Mouse (Mus musculus) layer of hippocampus, postnatal 14 days (tissue): ENCODE measurements around the gene Samd1. TPM values are rescaled to one million over a fixed set of nuclear protein-coding genes. Genes with fewer than 3 reads are reported as not detected.
"Not testable (repeated sequence)": the region's sequence is repeated elsewhere in the genome, so short reads cannot be mapped to it uniquely, and the experiment has no call there.

Source experiments
- DNase-seq, 2 experiments: peaks; one replicate each; pipeline ENCODE4 v3.0.0; 2021 to 2022; ENCODE audit warnings: low spot score in 2 of 2, mixed read lengths in 1 of 2
- total RNA-seq, 2 experiments: library from RNA; stranded (reverse); gene quantifications; 2 replicates each; pipeline ENCODE4 v1.2.3; 2021

The Samd1 gene
- total RNA-seq, 2 experiments from 2014 or later: 51.0 to 52.7 TPM

DNA sequence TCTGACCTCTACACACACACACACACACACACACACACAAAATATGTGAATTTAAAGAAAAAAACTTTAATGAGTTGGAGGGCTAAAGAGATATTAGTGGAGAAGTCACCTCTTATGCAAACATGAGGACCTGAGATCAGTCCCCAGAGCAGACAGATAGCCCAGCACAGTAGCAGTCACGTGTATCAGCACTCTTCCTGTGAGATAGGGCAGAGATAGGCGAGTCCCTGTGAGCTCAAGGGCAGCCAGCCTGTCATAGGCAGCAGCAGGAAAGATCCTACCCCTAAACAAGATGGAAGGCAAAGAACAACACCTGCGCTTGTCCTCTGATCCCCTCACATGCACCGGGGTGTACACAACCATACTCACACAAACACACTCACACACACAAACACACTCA lies 15.0 kb upstream of the Samd1 start:
- DNase-seq: no peak

DNA sequence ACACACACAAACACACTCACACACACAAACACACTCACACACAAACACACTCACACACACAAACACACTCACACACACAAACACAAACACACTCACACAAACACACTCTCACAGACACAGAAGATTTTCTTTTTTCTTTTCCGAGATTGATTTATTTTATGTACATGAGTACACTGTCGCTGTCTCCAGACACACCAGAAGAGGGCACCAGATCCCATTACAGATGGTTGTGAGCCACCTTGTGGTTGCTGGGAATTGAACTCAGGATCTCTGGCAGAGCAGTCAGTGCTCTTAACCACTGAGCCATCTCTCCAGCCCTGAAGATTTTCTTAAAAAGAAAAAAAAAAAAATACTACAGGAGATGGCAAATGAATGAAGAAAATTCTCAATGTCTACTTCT lies 14.2 kb upstream of the Samd1 start:
- DNase-seq: not testable (repeated sequence)

DNA sequence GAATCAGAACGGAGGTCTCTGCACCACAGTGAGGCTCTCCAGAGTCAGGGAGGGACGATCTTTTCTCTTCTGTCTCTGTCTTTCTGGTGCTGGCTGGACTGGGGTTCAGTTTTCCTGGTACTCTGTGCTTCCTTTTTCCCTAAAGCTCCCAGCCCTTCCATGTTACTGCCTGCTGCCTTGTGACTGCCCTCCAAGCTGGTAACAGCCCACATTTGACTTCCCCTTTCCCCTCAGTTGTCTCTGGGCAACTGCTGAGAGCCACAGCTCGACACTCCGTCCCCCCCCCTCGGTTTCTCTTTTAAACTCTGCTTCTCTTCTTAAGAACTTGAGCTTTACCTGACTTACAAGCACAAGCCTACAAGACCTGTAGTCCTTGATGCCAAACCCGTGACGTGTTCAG lies 8.2 kb upstream of the Samd1 start:
- DNase-seq: no peak

DNA sequence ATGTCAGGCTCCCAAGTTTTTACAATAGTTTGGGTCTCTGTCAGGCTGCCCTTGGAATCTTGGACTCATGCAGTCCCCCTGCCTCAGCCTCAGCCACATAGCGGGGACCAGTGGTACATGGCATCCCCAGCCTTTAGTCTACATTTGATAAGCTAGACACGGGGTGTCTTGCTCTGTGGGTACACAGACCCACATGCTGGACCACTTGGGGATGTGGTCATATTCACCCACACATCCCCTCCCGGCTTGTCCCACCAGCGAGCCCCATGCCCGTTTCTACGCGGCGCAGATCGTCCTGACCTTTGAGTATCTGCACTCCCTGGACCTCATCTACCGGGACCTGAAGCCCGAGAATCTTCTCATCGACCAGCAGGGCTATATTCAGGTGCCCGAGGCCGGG lies 7.3 kb upstream of the Samd1 start:
- DNase-seq: no peak

DNA sequence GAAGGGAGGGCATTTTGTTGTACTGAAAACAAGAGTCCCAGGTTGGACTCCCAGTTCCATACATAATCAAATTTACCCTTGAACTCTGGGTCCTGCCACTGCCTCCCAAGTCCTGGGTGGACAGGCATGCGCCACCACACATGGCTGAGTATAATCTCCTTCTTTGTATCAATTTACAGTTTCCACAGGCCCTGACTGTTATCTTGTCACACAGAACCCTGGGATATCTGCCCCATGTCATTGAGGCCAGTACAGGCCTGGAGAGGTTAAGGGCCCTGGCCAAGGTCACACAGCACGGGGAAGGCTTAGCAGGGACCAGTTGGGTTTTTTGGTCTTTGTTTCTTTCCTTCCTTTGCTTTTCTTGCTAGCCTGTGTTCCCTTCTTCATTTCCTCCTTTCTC lies 5.0 kb upstream of the Samd1 start:
- DNase-seq: no peak

DNA sequence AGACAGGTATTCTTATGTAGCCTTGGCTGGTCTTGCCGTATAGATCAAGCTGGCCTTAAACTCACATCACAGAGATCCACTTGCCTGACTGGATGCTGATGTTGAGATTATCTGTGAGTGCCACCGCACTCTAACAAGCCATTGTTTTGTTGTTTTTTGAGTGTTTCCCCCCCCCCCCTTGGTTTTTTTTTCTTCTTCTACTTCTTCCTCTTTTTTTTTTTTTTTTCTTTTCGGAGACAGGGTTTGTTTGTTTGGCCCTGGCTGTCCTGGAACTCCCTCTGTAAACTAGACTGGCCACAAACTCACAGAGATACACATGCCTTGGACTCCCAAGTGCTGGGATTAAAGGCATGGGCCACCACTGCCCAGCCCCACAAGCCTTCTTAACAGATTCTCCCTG lies 3.4 kb upstream of the Samd1 start:
- DNase-seq: no peak

DNA sequence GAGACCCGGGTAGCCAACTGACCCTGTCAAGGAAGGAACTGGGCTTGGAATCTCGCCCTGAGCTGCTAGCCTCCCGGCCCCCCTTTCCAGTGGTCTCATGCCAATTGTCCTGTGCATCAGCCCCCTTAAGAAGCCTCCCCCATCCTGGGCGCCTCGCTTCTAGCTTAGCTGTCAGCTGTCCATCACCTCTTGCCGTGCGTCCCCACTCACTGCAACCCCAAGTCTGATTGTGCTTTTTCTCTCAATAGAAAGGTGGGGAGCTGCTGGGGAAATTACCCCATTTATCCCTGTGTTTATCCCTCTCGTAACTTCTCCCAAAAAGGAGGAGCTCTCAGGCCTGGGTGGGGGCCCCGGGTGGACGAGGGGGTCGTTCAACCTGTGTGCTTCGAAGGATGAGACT lies 1.5 kb upstream of the Samd1 start:
- DNase-seq: no peak

DNA sequence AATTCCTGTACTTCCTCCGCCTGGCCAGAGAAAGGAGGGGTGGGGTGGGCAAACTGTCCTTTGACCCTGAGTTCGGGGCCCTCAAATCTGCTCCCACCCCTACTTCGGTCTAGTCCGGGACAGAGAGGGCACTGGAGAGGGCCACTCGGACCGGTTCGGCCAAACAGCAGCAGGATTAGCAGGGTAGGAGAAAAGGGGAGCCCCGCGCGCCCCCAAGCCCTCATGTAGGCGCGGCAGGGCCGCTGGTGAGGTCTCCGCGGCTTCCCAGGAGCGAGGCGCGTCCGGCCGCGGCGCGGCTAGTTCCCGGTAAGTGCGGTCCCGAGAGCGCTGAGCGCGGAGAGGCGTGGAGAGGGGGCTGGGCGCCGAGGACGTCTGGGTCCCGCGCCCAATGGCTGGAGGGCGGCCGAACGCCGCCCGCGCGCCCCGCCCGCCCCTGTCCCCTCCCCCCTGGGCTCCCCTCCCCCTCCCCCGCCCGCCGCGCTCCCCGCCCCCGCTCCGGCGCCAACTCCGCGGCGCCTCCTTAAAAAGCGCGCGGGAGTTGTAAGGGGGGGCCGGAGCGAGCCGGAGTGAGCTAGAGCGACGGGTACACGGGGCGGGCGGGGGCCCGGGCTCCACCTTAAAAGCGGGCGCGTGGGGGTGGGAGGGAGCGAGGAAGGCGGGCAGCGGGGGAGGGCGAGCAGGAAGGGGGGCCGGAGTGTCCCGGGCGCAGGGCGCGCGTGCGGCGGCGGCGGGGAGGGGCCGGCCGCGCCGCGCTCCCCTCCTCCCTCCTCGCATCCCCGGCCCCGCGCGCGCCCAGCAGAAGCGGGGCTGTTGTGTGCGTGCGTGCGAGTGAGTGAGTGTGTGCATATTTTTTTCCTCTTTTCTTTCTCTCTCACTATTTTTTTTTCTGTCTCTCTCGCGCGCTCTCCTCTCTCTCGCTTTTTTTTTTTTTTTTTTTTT lies 636 bp upstream of the Samd1 start:
- DNase-seq: peak; percentile 66 to 78

DNA sequence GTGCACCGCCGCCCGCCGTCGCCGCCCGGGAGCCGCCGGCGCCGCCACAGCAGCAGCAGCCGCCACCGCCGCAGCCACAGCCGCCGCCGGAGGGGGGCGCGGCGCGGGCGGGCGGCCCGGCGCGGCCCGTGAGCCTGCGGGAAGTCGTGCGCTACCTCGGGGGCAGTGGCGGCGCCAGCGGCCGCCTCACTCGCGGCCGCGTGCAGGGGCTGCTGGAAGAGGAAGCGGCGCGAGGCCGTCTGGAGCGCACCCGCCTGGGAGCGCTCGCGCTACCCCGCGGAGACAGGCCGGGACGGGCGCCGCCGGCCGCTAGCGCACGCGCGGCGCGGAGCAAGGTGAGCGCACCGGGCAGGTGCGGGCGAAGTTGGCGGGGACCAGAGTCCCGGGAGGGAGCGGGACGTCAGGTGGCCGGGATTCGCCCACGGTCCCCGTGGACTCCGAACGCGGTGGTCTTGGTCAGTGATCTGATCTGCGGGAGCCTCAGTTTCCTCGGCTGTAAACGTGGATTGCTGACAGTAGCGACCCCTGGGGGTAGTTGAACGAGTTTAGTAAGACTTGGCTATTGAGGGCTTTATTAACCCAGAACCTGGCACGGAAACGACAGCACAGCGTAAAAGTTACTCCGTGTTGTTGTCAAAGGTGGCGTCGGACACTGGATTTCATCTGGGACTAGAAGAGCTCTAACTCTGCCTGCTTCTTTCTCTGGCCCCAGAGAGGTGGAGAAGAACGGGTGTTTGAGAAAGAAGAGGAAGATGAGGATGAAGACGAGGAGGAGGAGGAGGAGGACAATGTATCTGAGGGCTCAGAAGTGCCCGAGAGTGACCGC lies 972 bp downstream of the Samd1 start:
- DNase-seq: peak; percentile 54 to 68

DNA sequence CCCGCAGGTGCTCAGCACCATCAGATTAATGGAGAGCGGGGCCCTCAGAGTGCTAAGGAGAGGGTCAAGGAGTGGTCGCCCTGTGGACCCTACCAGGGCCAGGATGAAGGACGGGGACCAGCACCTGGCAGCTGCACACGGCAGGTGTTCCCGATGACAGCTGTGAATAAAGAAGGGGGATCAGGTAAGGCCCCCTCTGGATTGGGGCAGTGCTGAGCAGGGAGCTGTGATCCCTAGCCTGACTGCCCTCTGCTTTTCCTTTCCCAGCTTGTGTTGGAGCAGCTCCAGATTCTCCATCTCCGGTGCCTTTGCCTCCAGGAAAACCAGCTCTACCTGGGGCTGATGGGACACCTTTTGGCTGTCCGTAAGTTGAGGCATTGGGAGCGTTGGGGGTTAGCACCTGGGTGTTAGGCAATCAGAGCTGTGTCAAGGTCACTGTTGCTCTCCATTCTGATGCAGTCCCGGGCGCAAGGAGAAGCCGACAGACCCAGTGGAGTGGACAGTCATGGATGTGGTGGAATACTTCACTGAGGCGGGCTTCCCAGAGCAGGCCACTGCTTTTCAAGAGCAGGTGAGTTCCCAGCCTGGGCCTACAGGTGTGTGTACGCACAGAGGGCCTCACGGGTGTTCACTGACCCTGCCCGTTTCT lies 1.7 kb downstream of the Samd1 start:
- DNase-seq: no peak

DNA sequence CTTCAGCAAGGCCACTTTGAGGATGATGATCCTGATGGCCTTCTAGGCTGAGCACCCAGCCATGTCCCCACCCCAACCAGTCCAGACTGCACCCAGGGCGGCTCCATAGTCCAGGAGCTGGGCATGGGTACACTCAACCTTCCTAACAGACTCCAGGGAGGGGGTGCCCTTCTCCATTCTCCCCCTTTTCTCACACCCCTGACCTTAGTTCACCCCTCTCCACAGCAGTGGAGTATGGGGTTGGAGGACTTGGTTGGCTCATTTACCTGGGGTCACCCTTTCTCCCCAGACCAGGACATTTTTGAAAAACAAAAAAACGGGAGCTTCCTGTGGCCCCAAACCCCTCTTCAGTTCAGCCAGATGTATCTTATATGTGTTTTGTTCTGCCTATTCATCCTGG lies 2.4 kb downstream of the Samd1 start:
- DNase-seq: no peak

DNA sequence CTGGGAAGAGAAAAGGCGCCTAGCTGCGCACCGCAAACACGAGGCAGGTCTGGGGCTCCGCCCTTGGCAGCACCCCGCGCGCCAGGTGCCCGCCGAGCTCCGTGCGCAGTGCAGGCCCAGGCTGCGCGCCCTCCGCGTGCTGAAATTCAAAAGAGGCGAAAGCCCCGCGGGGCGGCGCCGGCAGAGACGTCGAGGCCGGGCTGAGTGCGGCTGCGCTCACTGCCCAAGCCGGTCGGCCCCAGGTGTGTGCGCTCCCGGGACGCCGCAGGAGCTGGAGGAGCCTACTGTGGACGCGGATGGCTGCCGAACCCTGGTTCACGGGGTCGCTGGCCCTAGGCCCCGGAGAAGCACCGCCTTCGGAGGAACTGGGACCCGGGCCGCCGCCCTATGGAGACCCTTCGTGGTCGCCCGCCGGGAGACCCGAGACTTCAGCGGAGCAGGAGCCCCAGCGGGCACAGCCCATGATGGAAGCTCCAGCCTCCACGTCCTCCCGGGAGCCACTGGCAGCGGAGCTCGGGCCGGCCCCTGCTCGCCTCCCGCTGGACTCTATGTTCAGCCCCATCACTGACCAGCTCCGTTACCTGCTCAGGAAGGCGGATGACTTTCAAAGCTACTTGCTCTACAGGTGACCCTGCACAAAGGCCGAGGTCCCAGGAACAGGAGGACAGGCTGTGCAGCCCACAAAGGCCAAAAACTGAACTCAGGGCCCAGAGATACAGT lies 4.0 kb downstream of the Samd1 start, which contains the start of gene 1700067K01Rik:
TSS of gene 1700067K01Rik (plus strand) at position 222 of the 720 bp plus-strand sequence.
- DNase-seq: no peak

DNA sequence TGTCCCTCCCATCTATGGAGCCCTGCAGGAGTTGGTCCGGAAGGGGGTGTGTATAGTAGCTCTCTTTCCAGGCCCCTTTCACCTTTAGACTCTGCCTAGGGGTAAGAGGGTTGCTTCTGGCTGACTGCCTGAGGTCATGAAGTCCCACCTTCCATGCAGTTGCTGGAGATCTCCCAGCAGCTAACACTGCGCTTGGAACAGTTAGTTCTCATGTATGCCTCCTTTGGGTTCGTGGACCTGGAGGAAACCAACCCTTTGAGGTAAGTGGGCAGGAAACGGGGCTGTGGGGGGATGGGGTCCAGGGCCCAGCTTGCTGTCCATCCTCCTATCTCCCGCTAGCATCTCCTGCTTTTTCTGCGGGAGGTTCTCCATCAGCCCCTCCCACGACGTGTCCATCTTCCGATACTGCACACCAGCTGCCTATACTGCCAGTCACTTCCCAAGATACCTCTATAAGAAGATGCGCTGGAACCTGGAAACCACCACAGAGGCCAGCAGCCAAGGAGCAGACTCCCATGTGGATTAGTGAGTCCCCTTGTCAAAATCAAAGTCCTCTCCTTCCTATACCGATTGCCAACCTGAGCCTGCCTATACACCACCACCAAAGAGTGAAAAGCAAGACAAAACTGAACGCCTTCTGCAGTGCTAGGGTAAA lies 5.6 kb downstream of the Samd1 start:
- no peak for DNase-seq

DNA sequence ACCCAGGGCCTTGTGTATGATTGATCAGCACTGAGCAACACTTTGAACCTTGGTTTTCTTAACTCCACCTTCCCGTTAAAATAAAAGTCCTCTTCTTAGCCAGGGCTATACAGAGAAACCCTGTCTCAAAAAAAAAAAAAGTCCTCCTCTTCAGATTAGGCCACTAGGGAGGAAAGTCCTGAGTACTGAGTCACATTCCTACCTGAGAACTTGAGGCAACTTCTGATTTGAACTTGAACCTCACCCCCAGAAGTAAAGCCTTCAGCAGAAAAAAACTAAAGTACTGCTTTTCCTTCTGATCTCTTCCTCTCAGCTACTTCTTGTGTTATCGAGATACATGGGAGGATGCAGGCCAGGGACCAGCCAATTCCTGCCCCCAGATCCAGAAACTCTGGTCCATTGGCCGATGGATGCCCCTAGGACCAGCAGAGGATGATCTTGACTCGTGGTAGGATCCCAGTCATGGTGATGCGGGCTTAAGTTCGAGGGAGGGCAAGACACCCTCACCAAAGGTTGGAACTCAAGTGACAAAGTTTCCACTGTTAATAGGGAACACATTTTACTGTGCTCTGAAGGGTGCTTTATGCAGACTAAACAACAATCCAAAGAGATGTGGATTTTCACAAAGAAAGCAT lies 6.3 kb downstream of the Samd1 start:
- DNase-seq: no peak

DNA sequence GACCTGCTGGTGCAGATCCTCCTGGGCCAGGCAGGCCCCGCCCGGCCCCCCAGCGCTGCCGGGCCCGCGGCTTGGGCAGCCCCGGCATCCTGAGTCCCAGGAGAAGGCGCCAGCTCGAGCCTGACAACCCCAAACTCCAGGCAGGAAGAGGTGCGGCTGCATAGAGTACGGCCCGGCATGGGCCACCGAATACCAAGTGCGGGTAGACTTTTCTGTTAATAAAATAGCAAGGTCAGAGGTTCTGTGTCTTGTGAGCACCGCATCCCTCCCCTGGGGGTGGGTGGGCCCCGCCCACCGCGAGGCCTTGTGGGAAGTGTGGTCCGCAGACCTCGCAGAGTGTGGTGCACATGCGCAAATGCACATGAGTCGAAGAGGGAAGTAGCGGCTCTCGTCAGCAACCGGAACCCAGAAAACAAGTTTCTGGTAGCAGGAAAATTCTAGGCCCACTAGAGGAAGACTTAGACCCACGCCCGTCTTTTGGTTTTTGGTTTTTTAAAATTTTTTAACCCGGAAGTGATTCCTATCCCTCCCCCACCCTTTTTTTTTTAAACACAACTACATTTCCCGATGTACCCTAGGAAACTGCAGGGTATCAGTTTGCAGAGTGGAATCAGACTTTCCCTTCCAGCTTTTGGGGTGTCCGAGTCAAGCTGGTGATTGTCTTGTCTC lies 7.2 kb downstream of the Samd1 start:
- peak; percentile 93 for DNase-seq

DNA sequence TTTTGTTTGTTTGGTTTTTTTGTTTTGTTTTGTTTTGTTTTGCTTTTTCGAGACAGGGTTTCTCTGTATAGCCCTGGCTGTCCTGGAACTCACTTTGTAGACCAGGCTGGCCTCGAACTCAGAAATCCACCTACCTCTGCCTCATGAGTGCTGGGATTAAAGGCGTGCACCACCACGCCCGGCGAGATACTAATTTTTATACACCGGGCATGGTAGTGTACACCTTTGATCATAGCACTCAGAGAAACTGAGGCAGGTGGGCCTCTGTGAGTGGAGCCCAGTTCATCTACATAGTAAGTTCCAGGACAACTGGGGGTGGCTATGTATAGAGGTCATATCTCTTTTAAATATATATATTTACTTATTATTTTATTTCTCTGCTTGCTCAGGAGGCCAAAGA lies 8.0 kb downstream of the Samd1 start:
- DNase-seq: not testable (repeated sequence)

DNA sequence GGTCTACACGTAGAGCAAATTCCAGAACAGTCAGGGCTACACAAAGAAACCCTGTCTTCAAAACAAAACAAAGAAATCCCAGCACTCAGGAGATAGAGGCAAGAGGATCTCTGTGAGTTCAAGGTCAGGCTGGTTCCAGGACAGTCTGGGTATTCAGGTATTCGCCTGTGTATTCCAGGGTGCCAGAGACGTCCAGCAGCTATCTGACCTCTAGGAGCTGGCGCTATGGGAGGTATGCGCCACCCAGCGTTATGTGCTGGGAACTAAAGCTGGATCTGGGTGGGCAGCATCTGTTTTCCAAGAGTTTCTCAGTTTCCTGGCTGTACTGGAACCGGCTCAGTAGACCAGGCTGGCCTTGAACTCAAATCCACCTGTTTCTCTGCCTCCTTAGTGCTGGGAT lies 10.9 kb downstream of the Samd1 start:
- no peak for DNase-seq

DNA sequence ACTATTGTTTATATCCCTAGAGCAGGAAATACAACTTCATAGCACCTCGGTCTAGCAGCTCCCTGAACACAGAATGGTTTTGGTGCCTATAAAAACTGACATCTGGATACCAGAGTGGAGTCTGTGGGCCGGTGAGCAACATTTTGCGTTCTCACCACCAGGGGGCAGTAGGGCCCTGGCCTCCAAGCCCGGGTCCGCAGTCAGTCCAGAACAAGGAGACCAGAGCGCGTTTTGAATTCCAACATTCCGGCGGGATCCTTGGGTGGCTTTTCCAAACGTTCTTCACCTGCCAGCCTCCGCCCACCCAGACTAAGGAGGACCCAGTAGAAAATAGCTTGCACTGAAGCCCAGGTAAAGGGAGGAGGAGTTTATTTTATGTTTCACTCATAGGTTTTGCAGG lies 12.4 kb downstream of the Samd1 start:
- DNase-seq: peak; percentile 83 to 85
